Mouse (Mus musculus) T-helper 17 cell (primary cell): ENCODE measurements at regions not wholly inside any gene's neighbourhood (a gene's known extent, or its start where the extent isn't known, plus 50 kb on each side); places are given as distances from the start of the nearest gene placed in this dataset.

Experiments used
- in situ Hi-C, 2 experiments: fragments of 300-600 bp; cut with MboI, MseI; formaldehyde crosslinking; loops; 1 replicate in 1 of 2; 2 replicates in 1 of 2; pipeline ENCODE4 v1.15.1; 2025; ENCODE audit warnings: high pct_unique_total_duplicates in 2 of 2

- in situ Hi-C loops, result loop anchor here in 1 of 2 experiments (10.0 kb wide), 1 partner anchor 1036 kb away; no protein-coding TSS in a partner anchor
These were observed 148.0 kb upstream of the Ofcc1 start for GRCm38 (mm10) chr13:40509290-40509689.

GRCm38 (mm10) chr13:40480830-40481229 lies 119.6 kb upstream of the Ofcc1 start:
- in situ Hi-C loops, result no loop called here

- in situ Hi-C loops, result no loop called here
These were observed 111.4 kb upstream of the Ofcc1 start for GRCm38 (mm10) chr13:40472683-40473082.

- in situ Hi-C loops, result no loop called here
These were observed 107.9 kb upstream of the Ofcc1 start for GRCm38 (mm10) chr13:40469162-40469561.

GRCm38 (mm10) chr13:40453360-40453759 lies 92.1 kb upstream of the Ofcc1 start:
- in situ Hi-C loops, result no loop called here

- in situ Hi-C loops, result no loop called here
These were observed 68.6 kb upstream of the Ofcc1 start for GRCm38 (mm10) chr13:40429831-40430230.

GRCm38 (mm10) chr13:40423051-40423450 lies 61.8 kb upstream of the Ofcc1 start:
- in situ Hi-C loops, result no loop called here

- in situ Hi-C loops, result no loop called here
These were observed 56.6 kb upstream of the Ofcc1 start for GRCm38 (mm10) chr13:40417856-40418255.

GRCm38 (mm10) chr13:40413074-40413473 lies 51.8 kb upstream of the Ofcc1 start:
- in situ Hi-C loops, result no loop called here
